Mouse (Mus musculus) heart, adult 2 months (tissue): ENCODE results near the gene Map1s. TPM values are rescaled to one million over a fixed set of nuclear protein-coding genes. Genes with fewer than 3 reads are reported as not detected.

ENCODE experiments used
- DNase-seq, 2 experiments: peaks; one replicate each; pipeline ENCODE4 v3.0.0; 2021
- H3K27ac ChIP-seq: fragments of 200-600 bp; 2 replicates; pipeline ENCODE4 v1.8.1; 2022
- H3K27me3 ChIP-seq: fragments of 200-500 bp; 2 replicates; pipeline ENCODE4 v1.6.1; 2012; ENCODE audit warnings: mild to moderate bottlenecking, low read length, inconsistent platforms, mixed read lengths; ENCODE audit not compliant: control insufficient read depth, insufficient read depth
- H3K36me3 ChIP-seq: fragments of 200-500 bp; 2 replicates; pipeline ENCODE4 v1.6.1; 2012; ENCODE audit warnings: low read length, inconsistent platforms; ENCODE audit not compliant: control insufficient read depth, insufficient read depth
- H3K4me1 ChIP-seq: fragments of 200-500 bp; 2 replicates; pipeline ENCODE4 v1.6.1; 2011; ENCODE audit warnings: low read length; ENCODE audit not compliant: control insufficient read depth, insufficient read depth
- H3K4me3 ChIP-seq: fragments of 200-600 bp; 2 replicates; pipeline ENCODE4 v1.8.1; 2022
- H3K79me2 ChIP-seq: fragments of 200-500 bp; replicated peaks from 2 replicates; pipeline ENCODE4 v1.6.1; 2012; ENCODE audit warnings: mild to moderate bottlenecking, inconsistent platforms, low read length, moderate library complexity, mixed read lengths; ENCODE audit not compliant: control insufficient read depth, insufficient read depth
- H3K9ac ChIP-seq: fragments of 200-500 bp; 2 replicates; pipeline ENCODE4 v1.6.1; 2012; ENCODE audit warnings: low read depth, mild to moderate bottlenecking, control low read depth, inconsistent platforms, low read length, mixed read lengths
- CTCF ChIP-seq: fragments of 200-600 bp; IDR thresholded peaks from 2 replicates; pipeline ENCODE4 v1.8.1; 2022; ENCODE audit warnings: antibody characterized with exemption, mild to moderate bottlenecking, moderate library complexity
- EP300 ChIP-seq: fragments of 200-500 bp; IDR thresholded peaks from 2 replicates; pipeline ENCODE4 v1.6.1; 2011; ENCODE audit warnings: low read depth, low read length, control low read depth; ENCODE audit not compliant: insufficient read depth
- POLR2A ChIP-seq: fragments of 200-500 bp; IDR thresholded peaks from 2 replicates; pipeline ENCODE4 v1.6.1; 2011; ENCODE audit warnings: mild to moderate bottlenecking, low read depth, low read length, control low read depth; ENCODE audit not compliant: insufficient read depth
- WGBS: fragments of 180-500 bp; shearing (Covaris S2); methylation state at CpG from one replicate; pipeline ENCODE4 v1.1.7; 2018; 5-methylcytosine and 5-hydroxymethylcytosine counted together
- intact Hi-C: fragments of 180-260 bp; cut with DNase I; formaldehyde crosslinking; loops from one replicate; pipeline ENCODE4 v1.15.1; 2025
- polyA plus RNA-seq: library from polyadenylated mRNA; depleted of rRNA; stranded (reverse); fragments of >200 nt; gene quantifications from 2 replicates; pipeline ENCODE4 v1.2.3, GENCODE M21; 2012
- total RNA-seq, 2 experiments: library from RNA; stranded (reverse); gene quantifications; 2 replicates each; pipeline ENCODE4 v1.2.3; 2021

Map1s gene
- total and polyA plus RNA-seq, 3 experiments = 17.8 to 21.3 (median 20.2) TPM

- Histone ChIP-seq H3K4me3 (no peak overlapping the region), H3K36me3 (no peaks in the 10 kb centered on the region), H3K4me1 (peaks cover 9% of the 10 kb centered on the region), H3K9ac (no peak overlapping the region), H3K27ac (no peak overlapping the region), H3K79me2 (no peaks in the 10 kb centered on the region), H3K27me3 (no peaks in the 10 kb centered on the region)
- WGBS = 60% methylated on average over 40 of the region's 40 CpGs
- DNase-seq = peak in 1 of 2 experiments; percentile 44
- TF ChIP-seq POLR2A = no peak
- no peak for TF ChIP-seq EP300
- no peak for TF ChIP-seq CTCF
- intact Hi-C loops = loop anchor here (1.0 to 2.0 kb wide), 2 partner anchors 24 to 148 kb away; no protein-coding TSS in a partner anchor
Observed at GRCm38 (mm10) chr8:70868559-70869198, 37.1 kb upstream of the Map1s start.

DNA sequence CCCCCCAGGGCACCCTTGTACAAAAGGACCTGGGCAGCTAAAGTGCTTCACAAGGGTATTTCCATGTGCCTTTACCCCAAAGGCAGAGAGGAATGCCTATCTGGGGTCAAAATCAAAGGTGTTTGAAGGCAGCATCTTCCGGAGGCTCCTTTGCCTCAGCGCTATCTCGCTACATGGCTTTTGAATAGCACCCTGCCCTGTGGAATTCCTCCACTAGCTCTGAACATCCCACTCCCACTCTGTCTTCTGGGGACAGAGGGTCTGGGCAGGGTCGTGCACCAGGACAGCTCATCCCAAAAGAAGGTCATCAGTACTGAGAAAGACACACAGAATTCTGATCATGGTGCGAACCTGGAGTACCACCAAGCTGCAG is 36.5 kb upstream of the Map1s start:
- Histone ChIP-seq H3K4me1 (peaks cover 10% of the 10 kb centered on the region), H3K27ac (no peak overlapping the region), H3K27me3 (no peaks in the 10 kb centered on the region), H3K4me3 (no peak overlapping the region), H3K9ac (no peak overlapping the region), H3K36me3 (no peaks in the 10 kb centered on the region), H3K79me2 (no peaks in the 10 kb centered on the region)
- DNase-seq = no peak
- intact Hi-C loops = loop anchor here (1.0 to 2.0 kb wide), 2 partner anchors 25 to 148 kb away; no protein-coding TSS in a partner anchor
- 59% methylated on average over 5 of the region's 5 CpGs for WGBS
- TF ChIP-seq POLR2A (0 out of 2 replicates have a peak, but pooled peaks have one; percentile 20), EP300 (no peak), CTCF (no peak)

GRCm38 (mm10) chr8:70869601-70870041 is 36.1 kb upstream of the Map1s start:
- Histone ChIP-seq H3K27ac (no peak overlapping the region), H3K4me3 (no peak overlapping the region), H3K79me2 (no peaks in the 10 kb centered on the region), H3K4me1 (peaks cover 10% of the 10 kb centered on the region), H3K36me3 (no peaks in the 10 kb centered on the region), H3K9ac (no peak overlapping the region), H3K27me3 (no peaks in the 10 kb centered on the region)
- TF ChIP-seq EP300 = peak; percentile 92
- no peak for TF ChIP-seq POLR2A
- peak; percentile 97; the same call in 1 of the 2 replicates for TF ChIP-seq CTCF
- intact Hi-C loops = loop anchor here (1.0 to 2.0 kb wide), 2 partner anchors 25 to 149 kb away; no protein-coding TSS in a partner anchor
- DNase-seq = peak; percentile 81
- 51% methylated on average over 16 of the region's 16 CpGs for WGBS

GRCm38 (mm10) chr8:70871195-70871807 is 34.4 kb upstream of the Map1s start:
- no peak for TF ChIP-seq CTCF
- TF ChIP-seq EP300 = no peak
- TF ChIP-seq POLR2A = no peak
- no peaks in the 10 kb centered on the region for H3K79me2 ChIP-seq
- intact Hi-C loops = no loop called here
- no peaks in the 10 kb centered on the region for H3K36me3 ChIP-seq
- no peak overlapping the region for H3K9ac ChIP-seq
- DNase-seq = no peak
- H3K4me1 ChIP-seq = peaks cover 4% of the 10 kb centered on the region
- H3K27ac ChIP-seq = no peak overlapping the region
- H3K27me3 ChIP-seq = no peaks in the 10 kb centered on the region
- 64% methylated on average over 5 of the region's 5 CpGs for WGBS
- no peak overlapping the region for H3K4me3 ChIP-seq

GRCm38 (mm10) chr8:70872643-70873363 is 32.9 kb upstream of the Map1s start:
- TF ChIP-seq POLR2A (no peak), EP300 (no peak), CTCF (no peak)
- Histone ChIP-seq H3K27ac (peak overlapping the region; percentile 95), H3K9ac (peak overlapping the region; percentile 75), H3K4me3 (peak overlapping the region; percentile 97), H3K4me1 (peaks cover 4% of the 10 kb centered on the region), H3K36me3 (no peaks in the 10 kb centered on the region), H3K27me3 (no peaks in the 10 kb centered on the region), H3K79me2 (no peaks in the 10 kb centered on the region)
- no peak for DNase-seq
- 2% methylated on average over 31 of the region's 31 CpGs for WGBS
- intact Hi-C loops = loop anchor here (1.0 kb wide), 2 partner anchors 20 to 24 kb away; partner anchors contain the start of gene Rpl18a
